Mouse (Mus musculus): ENCODE results near the gene Dnaaf2. TPM values are rescaled to one million over a fixed set of nuclear protein-coding genes. Genes with fewer than 3 reads are reported as not detected.
A peak's percentile ranks its signal among the peaks of the same experiment; 100 is the strongest.
"Not testable (repeated sequence)": the region's sequence is repeated elsewhere in the genome, so short reads cannot be mapped to it uniquely, and the experiment has no call there.

The Dnaaf2 gene
- polyA plus RNA-seq, 1 experiment from 2014 or later, result 15.4 TPM

DNA sequence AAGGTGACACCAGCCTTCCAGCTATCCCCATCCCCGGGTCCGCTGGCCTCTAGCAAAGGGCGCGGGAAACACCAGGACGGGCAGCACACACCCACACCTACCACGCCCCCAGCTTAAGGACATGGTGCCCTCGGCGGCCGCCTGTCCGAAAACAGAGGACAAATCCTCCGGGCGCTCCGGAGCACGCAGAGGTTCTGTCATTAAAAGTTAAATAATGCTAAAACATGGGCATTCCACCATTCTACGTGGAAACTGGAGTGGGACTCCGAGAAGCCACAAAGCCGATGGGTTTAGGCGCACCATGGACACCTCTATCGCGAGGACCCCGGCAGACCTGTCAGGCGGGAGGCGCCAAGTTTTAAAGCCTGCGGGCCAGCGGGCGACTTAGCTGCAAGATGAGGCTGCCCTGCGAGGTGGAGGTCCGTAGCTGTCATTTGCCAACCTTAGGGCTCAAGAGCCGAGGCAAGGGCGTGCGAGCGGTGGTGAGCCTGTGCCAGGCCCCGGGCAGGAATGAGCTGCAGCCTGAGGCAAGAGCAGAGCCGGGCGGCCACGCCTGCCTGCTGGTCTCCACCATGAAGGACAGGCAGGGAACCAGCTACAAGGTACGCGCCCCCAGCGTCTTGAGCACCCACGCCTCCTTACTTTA lies 29.6 kb downstream of the Dnaaf2 start, which contains the start of gene Lrr1:
TSS of gene Lrr1 (plus strand) at position 354 of the 646 bp plus-strand sequence.
- Histone ChIP-seq H3K36me3 (replicated peaks) (peaks cover 15% of the 10 kb centered on the region), H3K4me1 (peaks cover 16% of the 10 kb centered on the region), H3K4me3 (peak within 1 kb of the TSS; percentile 83), H3K27me3 (replicated peaks; ENCODE audit: low read depth, poor library complexity, severe bottlenecking) (no peaks in the 10 kb centered on the region), H3K27ac (replicated peaks) (peak within 1 kb of the TSS; percentile 96), H3K9me3 (no peaks in the 10 kb centered on the region)
- WGBS, result under 1% methylated on average over 40 of the region's 40 CpGs
- peak; percentile 87 for DNase-seq (ENCODE audit: low spot score)

DNA sequence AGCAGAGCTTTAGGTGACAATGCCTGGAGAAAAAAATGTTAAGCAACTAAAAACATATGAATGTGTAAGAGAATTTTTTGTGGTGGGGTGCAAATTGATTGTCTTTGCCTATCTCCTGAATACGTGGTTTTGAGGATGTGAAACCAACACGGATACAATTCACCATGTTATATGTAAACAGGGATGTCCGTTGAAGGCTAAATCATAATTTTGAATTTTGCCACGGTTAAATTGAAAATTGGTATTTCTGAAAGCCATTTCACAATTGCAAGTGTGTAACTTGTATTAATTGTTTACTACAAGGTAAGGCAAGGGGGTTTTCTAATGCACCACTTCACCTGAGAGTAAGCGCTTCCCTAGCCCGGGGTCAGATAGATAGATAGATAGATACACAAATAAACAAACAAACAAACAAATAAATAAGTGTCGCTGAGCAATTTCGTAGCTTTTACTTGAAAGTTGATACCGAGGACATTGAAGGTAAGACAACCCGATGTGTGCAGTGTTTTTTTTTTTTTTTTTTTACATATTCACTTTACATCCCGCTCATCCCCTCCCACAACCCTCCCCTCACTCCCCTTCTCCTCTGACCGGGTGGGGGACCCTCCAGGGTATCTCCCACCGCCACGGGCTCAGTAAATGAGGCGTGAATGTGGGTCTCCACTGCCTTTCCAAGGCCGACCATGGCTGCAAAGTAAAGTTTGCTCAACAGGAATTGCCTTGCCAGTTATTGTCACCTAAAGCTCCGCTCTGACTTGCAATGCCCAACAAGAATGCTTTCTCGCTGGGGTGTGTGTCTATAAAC lies 30.4 kb downstream of the Dnaaf2 start:
- 9% methylated on average over 18 of the region's 18 CpGs for WGBS
- no peak for DNase-seq (ENCODE audit: low spot score)
- no peaks in the 10 kb centered on the region for H3K9me3 ChIP-seq
- H3K4me1 ChIP-seq, result peaks cover 16% of the 10 kb centered on the region
- H3K27ac ChIP-seq (replicated peaks), result peak overlapping the region; percentile 96
- peaks cover 9% of the 10 kb centered on the region for H3K36me3 ChIP-seq (replicated peaks)
- peak overlapping the region; percentile 83 for H3K4me3 ChIP-seq
- no peaks in the 10 kb centered on the region for H3K27me3 ChIP-seq (replicated peaks; ENCODE audit: low read depth, poor library complexity, severe bottlenecking)

DNA sequence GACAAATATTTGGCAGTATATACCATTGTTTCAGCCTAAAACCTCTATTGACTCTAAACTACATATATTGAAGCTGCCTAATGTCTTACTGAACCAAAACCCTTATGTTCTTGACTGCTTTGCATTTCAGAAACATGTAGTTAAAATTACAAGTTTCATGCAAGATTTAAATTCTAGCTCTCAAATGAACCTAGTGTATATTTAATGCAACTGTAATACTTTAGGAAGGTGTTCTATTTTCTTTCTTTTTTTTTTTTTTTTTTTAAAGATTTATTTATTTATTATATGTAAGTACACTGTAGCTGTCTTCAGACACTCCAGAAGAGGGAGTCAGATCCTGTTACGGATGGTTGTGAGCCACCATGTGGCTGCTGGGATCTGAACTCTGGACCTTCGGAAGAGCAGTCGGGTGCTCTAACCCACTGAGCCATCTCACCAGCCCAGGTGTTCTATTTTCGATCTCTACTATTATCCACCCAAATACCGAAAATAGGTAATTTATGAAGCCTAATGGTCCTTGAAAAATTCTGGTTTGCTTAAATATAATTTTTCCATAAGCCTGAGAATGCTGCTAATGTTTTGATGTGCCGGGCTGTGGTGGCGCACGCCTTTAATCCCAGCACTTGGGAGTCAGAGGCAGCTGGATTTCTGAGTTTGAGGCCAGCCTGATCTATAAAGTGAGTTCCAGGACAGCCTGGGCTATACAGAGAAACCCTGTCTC lies 31.2 kb downstream of the Dnaaf2 start:
- H3K27ac ChIP-seq (replicated peaks); H3K27me3 ChIP-seq (replicated peaks; ENCODE audit: low read depth, poor library complexity, severe bottlenecking); H3K9me3 ChIP-seq; H3K4me3 ChIP-seq; DNase-seq (ENCODE audit: low spot score); H3K36me3 ChIP-seq (replicated peaks): not testable (repeated sequence)
- peaks cover 16% of the 10 kb centered on the region for H3K4me1 ChIP-seq
- WGBS, result 65% methylated on average over 8 of the region's 8 CpGs

DNA sequence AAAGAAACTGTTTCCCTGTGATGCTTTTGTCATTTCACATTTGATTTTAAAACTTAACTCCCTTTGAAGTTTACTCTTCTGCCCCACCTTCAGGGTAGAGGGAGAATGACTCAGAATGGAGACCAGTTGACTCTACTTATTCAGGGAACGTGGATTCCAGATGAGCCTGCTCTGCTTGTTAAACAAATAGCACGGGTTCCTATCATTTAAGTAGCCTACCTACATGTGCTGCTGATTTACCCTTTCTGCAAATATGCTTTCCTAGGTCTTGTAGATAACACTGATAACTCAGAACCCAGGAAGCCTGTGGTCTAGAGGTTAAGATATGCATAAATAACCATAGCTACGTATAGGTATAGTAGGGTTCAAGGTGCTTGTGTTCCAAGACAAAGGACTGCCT lies 33.3 kb downstream of the Dnaaf2 start:
- Histone ChIP-seq H3K27me3 (replicated peaks; ENCODE audit: low read depth, poor library complexity, severe bottlenecking) (no peaks in the 10 kb centered on the region), H3K36me3 (replicated peaks) (no peaks in the 10 kb centered on the region), H3K9me3 (no peaks in the 10 kb centered on the region), H3K4me3 (no peak overlapping the region), H3K27ac (replicated peaks) (no peak overlapping the region), H3K4me1 (peaks cover 12% of the 10 kb centered on the region)
- whole genome bisulfite sequencing, result 60% methylated on average over 3 of the region's 3 CpGs
- no peak for DNase-seq (ENCODE audit: low spot score)

DNA sequence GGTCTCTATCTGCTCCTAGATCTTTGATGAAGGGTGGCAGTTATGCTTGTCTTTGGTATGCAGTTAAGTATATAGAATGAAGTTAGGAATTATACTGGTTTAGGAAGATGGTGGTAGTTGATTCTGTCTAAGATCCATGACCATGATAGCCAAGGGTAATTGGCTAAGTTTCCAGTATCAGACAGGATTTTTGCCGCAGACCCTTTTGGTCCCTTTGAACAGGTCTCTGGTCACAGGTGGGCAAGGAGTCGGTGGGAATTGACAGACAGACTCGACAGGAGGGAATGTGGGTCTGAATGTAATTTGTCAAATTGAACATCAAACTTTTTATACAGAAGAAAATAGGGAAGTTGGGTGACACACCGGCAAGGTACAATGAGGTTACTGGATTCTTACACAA lies 34.6 kb downstream of the Dnaaf2 start:
- not testable (repeated sequence) for DNase-seq (ENCODE audit: low spot score); H3K4me3 ChIP-seq; H3K36me3 ChIP-seq (replicated peaks); H3K27ac ChIP-seq (replicated peaks); H3K4me1 ChIP-seq; H3K27me3 ChIP-seq (replicated peaks; ENCODE audit: low read depth, poor library complexity, severe bottlenecking); H3K9me3 ChIP-seq
- WGBS, result 87% methylated on average over 4 of the region's 4 CpGs

DNA sequence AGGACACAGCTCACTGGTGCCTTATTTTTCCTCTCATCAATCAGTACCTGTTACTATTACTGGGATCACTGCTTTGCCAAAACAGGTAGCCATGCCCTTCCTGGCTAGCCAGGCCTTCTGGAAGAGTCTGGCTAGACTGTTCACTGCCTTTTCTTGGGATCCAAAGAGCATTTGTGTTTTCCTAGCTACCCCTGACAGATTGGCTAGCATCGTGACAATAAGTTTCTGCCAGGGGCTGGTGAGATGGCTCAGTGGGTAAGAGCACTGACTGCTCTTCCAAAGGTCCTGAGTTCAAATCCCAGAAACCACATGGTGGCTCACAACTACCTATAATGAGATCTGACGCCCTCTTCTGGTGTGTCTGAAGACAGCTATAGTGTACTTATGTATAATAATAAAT lies 37.6 kb downstream of the Dnaaf2 start:
- not testable (repeated sequence) for DNase-seq (ENCODE audit: low spot score); H3K27ac ChIP-seq (replicated peaks); H3K4me1 ChIP-seq; H3K9me3 ChIP-seq; H3K4me3 ChIP-seq; H3K27me3 ChIP-seq (replicated peaks; ENCODE audit: low read depth, poor library complexity, severe bottlenecking)
- WGBS, result 78% methylated on average over 2 of the region's 2 CpGs
- peaks cover 23% of the 10 kb centered on the region for H3K36me3 ChIP-seq (replicated peaks)

DNA sequence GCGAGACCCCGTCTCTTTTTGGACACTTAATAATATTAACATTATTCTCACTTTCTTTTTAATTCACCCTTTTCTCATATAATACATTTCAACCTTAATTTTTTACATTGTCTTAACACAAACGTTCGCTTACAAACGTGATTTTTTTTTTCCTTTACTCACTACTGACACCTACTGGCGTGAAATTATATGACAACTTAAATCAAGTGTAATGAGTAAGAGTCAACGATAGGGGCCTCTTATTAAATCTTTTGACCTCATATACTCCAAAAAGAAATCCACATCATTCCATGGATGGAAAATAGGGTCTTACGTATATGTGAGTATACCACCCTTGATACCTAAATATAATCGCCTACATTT lies 38.7 kb downstream of the Dnaaf2 start:
- WGBS, result 7% methylated on average over 9 of the region's 9 CpGs
- DNase-seq (ENCODE audit: low spot score), result peak; percentile 25
- peak overlapping the region; percentile 77 for H3K4me3 ChIP-seq
- peaks cover 30% of the 10 kb centered on the region for H3K36me3 ChIP-seq (replicated peaks)
- 0 out of 2 replicates have a peak, but pooled peaks cover 5% of the 10 kb centered on the region for H3K4me1 ChIP-seq
- H3K9me3 ChIP-seq, result no peaks in the 10 kb centered on the region
- no peaks in the 10 kb centered on the region for H3K27me3 ChIP-seq (replicated peaks; ENCODE audit: low read depth, poor library complexity, severe bottlenecking)
- no peak overlapping the region for H3K27ac ChIP-seq (replicated peaks)

DNA sequence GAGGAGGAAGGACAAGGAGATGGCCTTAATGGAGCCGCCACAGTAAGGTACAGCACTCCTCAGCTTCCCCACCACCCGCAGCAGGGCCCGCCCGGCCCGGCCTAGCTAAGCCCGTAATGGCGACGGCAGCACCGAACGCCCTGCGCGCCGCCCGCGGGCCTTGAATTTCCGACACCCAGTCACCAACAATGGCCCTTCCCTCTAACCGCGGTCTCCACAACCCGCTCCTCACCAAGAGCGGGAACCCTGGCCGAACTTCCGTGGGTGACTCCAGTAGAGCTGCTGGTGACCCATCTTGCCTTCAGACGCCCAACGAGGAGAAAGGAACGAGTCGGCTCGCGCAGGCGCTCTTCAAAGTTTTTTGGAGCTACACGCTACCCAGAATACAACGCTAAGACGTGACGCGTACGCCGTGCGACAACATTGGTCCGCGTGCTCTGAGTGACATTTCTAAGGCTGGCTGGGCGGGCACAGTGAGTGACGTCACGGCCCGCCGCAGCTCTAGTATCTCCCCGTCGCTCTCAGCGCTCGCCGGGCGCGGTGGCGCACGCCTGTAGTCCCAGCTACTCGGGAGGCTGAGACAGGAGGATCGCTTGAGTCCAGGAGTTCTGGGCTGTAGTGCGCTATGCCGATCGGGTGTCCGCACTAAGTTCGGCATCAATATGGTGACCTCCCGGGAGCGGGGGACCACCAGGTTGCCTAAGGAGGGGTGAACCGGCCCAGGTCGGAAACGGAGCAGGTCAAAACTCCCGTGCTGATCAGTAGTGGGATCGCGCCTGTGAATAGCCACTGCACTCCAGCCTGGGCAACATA lies 39.3 kb downstream of the Dnaaf2 start, which contains the start of gene Rps29:
TSS of gene Rps29 (minus strand) at position 422 of the 813 bp plus-strand sequence.
- H3K27ac ChIP-seq (replicated peaks), result peak within 1 kb of the TSS; percentile 95
- H3K4me3 ChIP-seq, result peak within 1 kb of the TSS; percentile 77
- H3K4me1 ChIP-seq; H3K27me3 ChIP-seq (replicated peaks; ENCODE audit: low read depth, poor library complexity, severe bottlenecking); H3K9me3 ChIP-seq: not testable (repeated sequence)
- DNase-seq (ENCODE audit: low spot score), result peak; percentile 98
- WGBS, result under 1% methylated on average over 63 of the region's 68 CpGs
- peaks cover 30% of the 10 kb centered on the region for H3K36me3 ChIP-seq (replicated peaks)

DNA sequence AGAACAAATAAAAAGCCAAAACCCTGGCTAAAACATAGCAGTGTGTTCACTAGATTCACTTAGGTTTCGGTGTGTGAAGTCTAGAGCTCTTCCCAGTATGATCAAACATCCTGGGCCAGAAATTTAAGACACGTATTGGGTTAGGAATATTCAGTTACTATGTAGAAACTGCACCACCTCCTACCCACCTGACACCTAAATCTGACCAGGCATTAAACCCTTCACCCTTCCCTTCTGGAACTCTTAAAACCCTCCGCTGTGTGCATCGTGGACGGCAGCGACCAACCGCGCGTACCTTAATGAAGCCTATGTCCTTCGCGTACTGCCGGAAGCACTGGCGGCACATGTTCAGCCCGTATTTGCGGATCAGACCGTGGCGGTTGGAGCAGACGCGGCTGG lies 39.9 kb downstream of the Dnaaf2 start:
- DNase-seq (ENCODE audit: low spot score), result no peak
- H3K36me3 ChIP-seq (replicated peaks), result peaks cover 30% of the 10 kb centered on the region
- 0 out of 2 replicates have a peak, but pooled peaks cover 5% of the 10 kb centered on the region for H3K4me1 ChIP-seq
- peak overlapping the region; percentile 77 for H3K4me3 ChIP-seq
- H3K27me3 ChIP-seq (replicated peaks; ENCODE audit: low read depth, poor library complexity, severe bottlenecking), result no peaks in the 10 kb centered on the region
- H3K27ac ChIP-seq (replicated peaks), result peak overlapping the region; percentile 95
- WGBS, result 1% methylated on average over 19 of the region's 19 CpGs
- H3K9me3 ChIP-seq, result no peaks in the 10 kb centered on the region

DNA sequence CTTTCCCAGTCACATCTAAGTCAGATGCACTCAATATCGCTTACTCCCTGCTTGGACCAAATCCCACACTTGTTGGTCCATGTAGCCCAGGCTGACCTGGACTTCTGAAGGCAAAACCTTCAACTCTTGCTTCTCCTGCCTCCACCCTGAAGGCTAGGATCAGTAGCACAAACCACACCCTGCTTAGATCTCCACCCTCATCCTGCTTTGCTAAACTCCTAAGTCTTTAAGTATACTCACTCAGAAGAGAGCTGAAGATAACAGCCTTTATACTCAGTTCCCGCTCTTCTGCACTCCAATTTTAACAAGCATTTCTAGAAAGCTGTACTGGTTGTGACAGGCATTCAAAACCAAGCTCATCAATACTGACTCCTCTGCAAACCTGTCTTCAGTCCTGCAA lies 41.1 kb downstream of the Dnaaf2 start:
- DNase-seq (ENCODE audit: low spot score), result no peak
- H3K4me1 ChIP-seq, result 0 out of 2 replicates have a peak, but pooled peaks cover 5% of the 10 kb centered on the region
- H3K9me3 ChIP-seq, result no peaks in the 10 kb centered on the region
- H3K27me3 ChIP-seq (replicated peaks; ENCODE audit: low read depth, poor library complexity, severe bottlenecking), result no peaks in the 10 kb centered on the region
- WGBS, result 96% methylated on average over 2 of the region's 2 CpGs
- peaks cover 30% of the 10 kb centered on the region for H3K36me3 ChIP-seq (replicated peaks)
- peak overlapping the region; percentile 77; the same call in 1 of the 2 replicates for H3K4me3 ChIP-seq
- no peak overlapping the region for H3K27ac ChIP-seq (replicated peaks)

DNA sequence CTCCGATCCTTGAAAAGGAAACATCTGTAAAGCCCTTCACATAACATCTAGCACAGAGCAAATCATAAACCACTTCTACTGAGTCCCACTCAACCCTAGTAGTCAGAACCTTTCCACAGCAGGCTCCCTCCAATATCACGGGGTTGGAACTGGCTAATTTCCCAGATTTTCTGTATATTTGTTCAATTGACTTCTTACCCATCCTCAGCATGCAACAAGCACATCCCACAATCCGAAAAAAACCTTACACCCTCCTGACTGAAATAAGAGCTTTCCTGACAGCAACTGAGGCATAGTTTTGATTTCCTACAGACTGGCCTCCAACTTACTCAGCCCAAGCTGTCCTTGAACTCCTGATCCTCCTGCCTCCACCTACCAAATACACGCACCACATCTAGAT lies 41.8 kb downstream of the Dnaaf2 start:
- no peaks in the 10 kb centered on the region for H3K9me3 ChIP-seq
- no peak overlapping the region for H3K4me3 ChIP-seq
- no peaks in the 10 kb centered on the region for H3K27me3 ChIP-seq (replicated peaks; ENCODE audit: low read depth, poor library complexity, severe bottlenecking)
- H3K36me3 ChIP-seq (replicated peaks), result peaks cover 30% of the 10 kb centered on the region
- no peak overlapping the region for H3K27ac ChIP-seq (replicated peaks)
- DNase-seq (ENCODE audit: low spot score), result no peak
- WGBS, result 82% methylated on average over 4 of the region's 4 CpGs
- H3K4me1 ChIP-seq, result 0 out of 2 replicates have a peak, but pooled peaks cover 5% of the 10 kb centered on the region

DNA sequence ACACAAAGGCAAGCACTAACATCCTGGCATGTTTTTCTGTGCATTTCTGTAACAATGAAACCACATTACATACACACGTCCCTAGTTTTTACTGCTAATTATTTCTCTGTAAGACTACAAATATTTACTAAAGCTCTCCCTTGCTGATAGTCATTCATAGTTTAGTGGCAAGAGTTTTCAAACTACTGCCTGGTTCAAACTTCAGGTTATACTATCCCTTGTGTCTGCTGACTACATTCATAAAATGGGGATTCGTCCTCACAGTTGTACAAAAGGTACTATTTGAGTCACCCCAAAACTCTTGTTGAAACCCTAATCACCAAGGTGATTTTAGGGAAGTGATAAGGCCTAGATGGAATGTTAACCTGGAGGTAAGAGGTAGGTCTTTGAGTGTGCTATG lies 42.3 kb downstream of the Dnaaf2 start:
- WGBS, result 84% methylated on average over 2 of the region's 2 CpGs
- no peak overlapping the region for H3K27ac ChIP-seq (replicated peaks)
- H3K4me1 ChIP-seq, result 0 out of 2 replicates have a peak, but pooled peaks cover 5% of the 10 kb centered on the region
- peaks cover 30% of the 10 kb centered on the region for H3K36me3 ChIP-seq (replicated peaks)
- DNase-seq (ENCODE audit: low spot score), result no peak
- no peak overlapping the region for H3K4me3 ChIP-seq
- H3K27me3 ChIP-seq (replicated peaks; ENCODE audit: low read depth, poor library complexity, severe bottlenecking), result no peaks in the 10 kb centered on the region
- H3K9me3 ChIP-seq, result no peaks in the 10 kb centered on the region

Data from embryonic facial prominence, embryonic 10.5 days (tissue).